Mouse (Mus musculus) bone marrow macrophage, adult 2 months (primary cell): ENCODE results near the gene Flad1. TPM values are rescaled to one million over a fixed set of nuclear protein-coding genes. Genes with fewer than 3 reads are reported as not detected.
A peak's percentile ranks its signal among the peaks of the same experiment; 100 is the strongest.

ENCODE experiments used
- H3K27ac ChIP-seq: 2 replicates; pipeline ENCODE4 v1.5.1; 2012; ENCODE audit warnings: low read depth, low read length; ENCODE audit not compliant: insufficient read depth
- H3K4me1 ChIP-seq: 2 replicates; pipeline ENCODE4 v1.6.1; 2012; ENCODE audit warnings: low read length; ENCODE audit not compliant: control insufficient read depth, insufficient read depth
- H3K4me3 ChIP-seq: 2 replicates; pipeline ENCODE4 v1.5.1; 2012; ENCODE audit warnings: mild to moderate bottlenecking, low read length, moderate library complexity; ENCODE audit not compliant: insufficient read depth
- CTCF ChIP-seq: IDR thresholded peaks from 2 replicates; pipeline ENCODE4 v1.5.1; 2012; ENCODE audit warnings: low read depth, mild to moderate bottlenecking, low read length, moderate library complexity
- POLR2A ChIP-seq: IDR thresholded peaks from 2 replicates; pipeline ENCODE4 v1.6.1; 2012; ENCODE audit warnings: mild to moderate bottlenecking, low read depth, low read length, borderline replicate concordance
- polyA plus RNA-seq: library from polyadenylated mRNA; stranded (reverse); fragments of >200 nt; gene quantifications from 2 replicates; pipeline ENCODE4 v1.2.4, GENCODE M21; 2012; ENCODE audit not compliant: missing spikeins, insufficient read depth, insufficient read length

The Flad1 gene
- polyA plus RNA-seq, 1 experiment, result 17.7 TPM

DNA sequence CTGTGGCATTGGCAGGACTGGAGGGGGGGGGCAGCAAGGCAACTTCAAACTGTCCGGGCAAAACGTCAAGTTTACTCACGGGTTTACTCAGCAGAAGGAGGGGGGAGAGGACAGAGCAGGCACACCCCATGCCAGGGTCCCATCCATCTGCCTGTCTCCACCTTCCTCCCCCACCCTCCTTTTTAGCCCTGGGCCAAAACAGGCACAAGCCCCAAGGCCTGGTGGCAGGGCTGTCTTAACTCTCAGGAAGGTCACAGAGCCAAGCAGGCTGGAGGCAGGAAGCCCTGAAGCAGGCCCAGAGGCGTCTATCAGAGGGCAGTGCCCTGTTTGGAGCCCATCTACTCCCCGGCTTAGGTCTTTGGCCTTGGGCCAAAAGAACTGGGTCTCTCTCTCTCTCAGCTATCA lies 21.6 kb downstream of the Flad1 start:
- H3K4me3 ChIP-seq, result peak overlapping the region; percentile 14
- H3K4me1 ChIP-seq, result peaks cover 47% of the 10 kb centered on the region
- TF ChIP-seq POLR2A (no peak), CTCF (no peak)
- H3K27ac ChIP-seq, result peak overlapping the region; percentile 61

DNA sequence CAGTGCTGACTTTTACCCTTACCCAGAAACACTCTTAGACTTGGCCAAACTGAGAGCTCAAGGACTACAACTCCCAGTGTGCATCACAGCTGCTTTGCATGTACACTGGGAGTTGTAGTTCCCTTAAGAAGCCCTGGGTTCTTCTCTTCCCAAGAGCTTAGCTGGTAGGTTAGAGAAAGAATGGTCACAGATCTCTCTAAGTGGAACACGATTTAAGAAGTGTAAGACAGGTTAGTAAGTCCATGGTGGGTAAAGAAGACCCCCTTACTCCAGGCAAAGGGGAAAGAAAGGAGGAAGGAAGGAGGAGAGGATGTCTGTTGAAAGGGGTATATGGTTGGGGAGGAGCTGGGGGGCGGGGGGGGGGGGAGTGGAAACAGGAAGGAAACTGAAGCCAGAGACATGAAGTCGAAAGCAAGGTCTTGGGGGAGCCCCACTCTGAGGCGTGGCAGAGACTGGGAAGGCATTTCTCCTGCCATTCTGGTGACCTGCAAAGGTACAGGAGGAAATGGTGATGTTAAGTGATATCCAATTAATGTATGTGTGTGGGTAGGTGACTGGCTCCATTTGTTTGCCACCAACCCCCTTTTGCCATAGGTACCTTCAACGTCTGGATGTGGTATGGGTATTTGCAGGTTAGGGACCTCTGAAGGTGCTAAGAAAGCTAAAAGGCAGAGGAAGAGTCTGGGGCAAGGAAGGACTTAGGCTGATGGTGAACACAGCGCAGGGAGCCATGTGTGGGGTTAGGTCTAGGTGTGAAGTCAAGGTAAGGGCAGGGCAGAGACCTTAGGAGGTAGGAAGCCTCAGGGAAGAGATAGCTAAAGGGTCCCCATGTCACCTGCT lies 22.5 kb downstream of the Flad1 start:
- Histone ChIP-seq H3K4me3 (peak overlapping the region; percentile 14), H3K4me1 (peaks cover 52% of the 10 kb centered on the region), H3K27ac (peak overlapping the region; percentile 61)
- no peak for TF ChIP-seq CTCF
- no peak for TF ChIP-seq POLR2A

- Histone ChIP-seq H3K4me3 (0 out of 2 replicates have a peak overlapping the region, but pooled peaks have one; percentile 5), H3K4me1 (peaks cover 56% of the 10 kb centered on the region), H3K27ac (no peak overlapping the region; the same call in 1 of the 2 replicates)
- TF ChIP-seq POLR2A (no peak), CTCF (no peak)
Measured at GRCm38 (mm10) chr3:89388134-89388881, 23.4 kb downstream of the Flad1 start.

DNA sequence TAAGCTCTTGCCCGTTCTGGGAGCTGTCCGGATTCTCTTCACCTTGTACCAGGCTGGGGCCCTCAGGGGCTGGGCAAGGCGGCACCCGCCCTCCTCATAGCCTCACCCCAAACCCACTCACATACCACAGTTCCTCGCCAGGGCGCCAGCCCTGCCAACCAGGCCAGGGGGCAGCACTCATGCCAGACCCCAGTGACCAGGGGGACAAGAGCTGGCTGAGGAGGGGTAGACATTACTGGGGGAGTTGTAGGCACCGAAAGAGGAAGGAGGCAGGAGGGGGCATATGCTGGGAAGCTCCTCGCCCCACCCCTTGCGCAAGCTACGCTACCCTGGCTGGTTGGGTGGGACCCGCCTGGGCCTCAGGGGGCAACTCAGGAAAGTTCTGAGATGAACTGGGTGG lies 24.0 kb downstream of the Flad1 start:
- H3K4me1 ChIP-seq, result peaks cover 56% of the 10 kb centered on the region
- no peak overlapping the region for H3K27ac ChIP-seq
- TF ChIP-seq POLR2A, result no peak
- TF ChIP-seq CTCF, result no peak
- H3K4me3 ChIP-seq, result peak overlapping the region; percentile 5; the same call in 1 of the 2 replicates

- Histone ChIP-seq H3K4me1 (peaks cover 56% of the 10 kb centered on the region), H3K4me3 (no peak overlapping the region), H3K27ac (no peak overlapping the region)
- TF ChIP-seq POLR2A, result no peak
- TF ChIP-seq CTCF, result no peak
Measured at GRCm38 (mm10) chr3:89386438-89387420, 24.9 kb downstream of the Flad1 start.

- TF ChIP-seq POLR2A (no peak), CTCF (no peak)
- Histone ChIP-seq H3K4me3 (no peak overlapping the region), H3K4me1 (peaks cover 53% of the 10 kb centered on the region), H3K27ac (peak overlapping the region; percentile 17)
Measured at GRCm38 (mm10) chr3:89385451-89385850, 26.2 kb downstream of the Flad1 start.

- Histone ChIP-seq H3K27ac (no peak overlapping the region), H3K4me3 (no peak overlapping the region), H3K4me1 (peaks cover 44% of the 10 kb centered on the region)
- TF ChIP-seq POLR2A, result no peak
- no peak for TF ChIP-seq CTCF
Measured at GRCm38 (mm10) chr3:89384331-89385076, 27.2 kb downstream of the Flad1 start.

DNA sequence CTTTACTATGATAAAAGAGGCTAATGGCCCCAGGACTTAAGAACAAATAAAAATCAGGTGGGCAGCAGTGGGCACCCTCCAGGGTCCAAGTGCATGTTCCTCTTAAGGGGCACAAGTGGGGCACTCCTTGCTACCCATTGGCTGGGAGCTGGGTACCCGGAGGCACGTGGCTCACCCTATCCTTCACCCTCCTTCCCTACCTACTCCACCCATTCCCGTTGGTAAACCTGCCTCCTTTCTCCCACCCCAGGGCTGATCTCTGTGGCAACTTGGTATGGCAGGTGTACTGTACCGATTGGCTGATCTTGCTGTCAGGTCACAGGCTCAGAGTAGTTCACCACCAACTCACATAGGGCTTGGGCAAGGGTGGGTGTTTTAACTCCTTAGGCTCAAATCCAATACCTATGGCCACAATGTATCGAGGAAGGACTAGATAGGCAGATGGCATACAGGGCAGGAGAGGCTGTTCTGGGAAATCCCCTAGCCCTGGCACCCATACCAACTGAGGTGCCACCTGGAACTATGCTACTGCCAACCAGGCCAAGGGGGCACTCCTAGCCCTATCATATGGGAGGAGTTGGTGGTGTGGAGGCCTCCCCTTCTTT lies 27.9 kb downstream of the Flad1 start:
- Histone ChIP-seq H3K27ac (no peak overlapping the region), H3K4me1 (peaks cover 46% of the 10 kb centered on the region), H3K4me3 (no peak overlapping the region)
- TF ChIP-seq CTCF (no peak), POLR2A (no peak)
